Mouse (Mus musculus) urinary bladder, postnatal 36 days (tissue): Measurements from ENCODE around the gene Hdc.

Source experiments
- DNase-seq, 2 experiments: peaks; one replicate each; pipeline ENCODE4 v3.0.0; 2022; ENCODE audit warnings: low spot score in 2 of 2, mixed read lengths in 1 of 2

Hdc gene

DNA sequence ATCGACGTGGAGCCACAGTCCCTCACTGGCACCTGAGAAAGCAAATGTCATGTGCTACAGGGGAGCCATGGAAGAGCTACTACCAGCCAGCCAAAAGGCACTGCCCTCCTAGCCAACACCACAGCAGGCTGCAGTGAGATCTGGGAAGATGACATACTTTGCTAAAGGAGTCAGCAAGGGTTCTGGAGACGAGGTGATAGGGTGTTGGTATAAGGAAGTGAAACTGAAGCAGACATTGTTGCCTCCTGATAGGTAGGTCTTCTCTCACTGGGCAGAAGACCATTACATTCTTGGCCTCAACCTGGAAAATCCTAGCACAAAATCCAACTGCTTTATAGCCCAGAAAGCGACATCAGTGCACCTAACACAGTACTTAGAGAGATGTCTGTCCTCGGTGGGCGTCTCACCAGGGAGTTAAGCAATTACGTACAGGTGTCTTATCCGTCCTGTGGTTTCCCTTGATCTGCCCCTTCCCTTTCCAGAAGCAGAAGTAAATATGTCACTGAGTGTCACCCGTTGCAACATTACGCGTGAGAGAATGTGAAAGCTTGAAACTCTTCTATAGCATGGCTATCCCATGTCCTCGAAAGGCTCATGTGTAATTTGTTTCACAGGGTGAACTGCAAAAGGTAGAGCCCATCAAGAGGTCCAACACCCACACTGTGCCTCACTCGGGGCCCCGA, 17.0 kb downstream of the Hdc start:
- no peak for DNase-seq

DNA sequence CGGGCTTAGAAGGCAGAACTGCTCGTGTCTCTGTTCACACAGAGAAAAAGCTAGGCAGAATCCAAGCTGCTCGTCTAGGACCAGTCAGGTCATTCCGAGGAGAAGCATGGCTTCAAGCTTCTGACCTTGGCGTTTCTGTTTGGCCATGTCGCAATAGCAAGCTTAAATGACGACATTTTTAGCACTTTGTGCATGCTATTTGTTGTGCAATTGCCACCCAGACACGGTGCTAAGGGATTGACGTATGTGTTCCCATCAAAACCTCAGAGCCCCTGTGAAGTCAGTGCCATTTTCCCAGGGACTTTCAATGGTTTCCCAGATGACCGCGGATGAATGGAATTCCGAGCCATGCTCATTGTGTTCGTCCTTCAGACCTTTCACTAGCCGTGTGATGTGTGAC, 18.6 kb downstream of the Hdc start:
- DNase-seq: no peak

DNA sequence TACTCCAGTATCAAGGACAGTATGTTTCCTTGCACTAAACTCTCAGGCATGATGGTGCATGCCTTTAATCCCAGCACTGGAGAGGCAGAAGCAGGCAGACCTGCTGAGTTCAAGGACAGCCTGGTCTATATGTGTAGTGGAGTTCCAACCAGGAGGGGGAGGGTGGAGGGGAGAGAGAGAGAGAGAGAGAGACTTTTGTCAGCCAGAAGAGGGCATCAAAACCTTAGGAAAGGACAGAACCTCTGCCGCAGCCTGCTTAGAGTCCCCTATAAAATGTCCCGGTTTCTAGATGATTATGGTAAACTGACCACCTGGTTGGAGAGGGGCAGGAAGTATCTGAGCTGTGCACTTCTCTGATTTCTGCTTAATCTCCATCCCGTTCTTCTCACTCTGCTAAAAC, 20.1 kb downstream of the Hdc start:
- DNase-seq: no peak

DNA sequence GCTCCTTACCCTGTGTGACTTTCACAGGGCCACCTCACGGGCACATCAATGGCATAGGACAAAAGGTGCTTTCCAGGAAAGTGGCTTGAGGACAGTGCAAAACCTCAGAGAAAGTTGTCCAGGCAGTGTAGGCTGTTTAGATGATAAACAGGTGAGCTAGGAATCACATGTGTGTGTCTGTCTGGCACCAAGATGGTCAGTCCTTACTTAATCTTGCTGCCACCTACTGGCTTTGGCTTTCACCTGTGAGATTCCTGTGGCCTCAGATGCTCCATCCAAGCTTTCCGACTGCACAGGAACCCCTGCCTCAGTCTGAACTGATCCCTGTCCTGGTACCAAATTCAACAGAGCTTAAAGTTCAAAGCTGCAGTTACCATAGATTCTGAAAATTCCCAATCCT, 20.7 kb downstream of the Hdc start:
- DNase-seq: no peak

DNA sequence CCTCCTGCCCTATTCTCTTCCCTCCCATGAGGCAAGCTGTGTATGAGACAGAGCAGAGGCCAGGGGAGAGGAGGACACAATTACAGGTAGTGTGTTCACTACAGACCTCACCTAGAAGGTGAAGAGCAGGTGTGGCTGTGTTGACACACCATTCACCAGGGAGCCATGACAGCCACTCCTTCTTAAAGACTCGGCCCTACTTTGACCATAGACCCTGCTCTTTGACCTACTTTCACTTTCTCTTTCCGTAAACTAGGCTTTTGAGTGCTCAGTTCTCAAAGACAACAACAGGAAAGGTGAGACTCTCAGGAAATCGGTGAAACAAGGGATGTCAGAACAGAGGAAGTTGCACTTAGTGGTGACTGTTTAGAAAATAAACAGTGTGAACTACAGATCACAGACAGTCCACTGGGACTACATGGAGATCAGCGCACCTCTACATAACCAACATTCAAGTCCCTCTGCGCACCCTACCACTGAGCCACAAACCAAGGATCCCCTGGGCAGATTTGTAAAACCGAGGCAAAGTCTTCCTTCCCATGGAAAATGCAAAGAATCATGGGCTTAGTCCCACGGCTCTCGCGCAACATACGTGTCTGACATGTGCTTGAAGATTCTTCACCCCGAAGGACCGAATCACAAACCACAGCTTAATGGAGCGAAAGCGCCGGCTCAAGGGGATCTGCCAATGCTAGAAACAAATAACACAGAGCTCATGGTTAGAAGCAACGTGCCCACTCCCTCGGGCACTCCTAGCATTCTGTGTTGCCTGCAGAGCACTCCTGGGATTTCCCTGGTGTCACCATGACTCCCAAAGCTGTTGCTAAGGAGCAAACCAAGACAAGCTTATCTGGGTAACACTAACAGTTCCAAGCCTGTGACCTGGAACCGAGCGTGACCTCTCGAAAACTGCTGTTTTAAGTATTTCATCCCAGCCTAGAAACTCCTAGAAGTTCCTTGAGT, 21.5 kb downstream of the Hdc start:
- no peak for DNase-seq

DNA sequence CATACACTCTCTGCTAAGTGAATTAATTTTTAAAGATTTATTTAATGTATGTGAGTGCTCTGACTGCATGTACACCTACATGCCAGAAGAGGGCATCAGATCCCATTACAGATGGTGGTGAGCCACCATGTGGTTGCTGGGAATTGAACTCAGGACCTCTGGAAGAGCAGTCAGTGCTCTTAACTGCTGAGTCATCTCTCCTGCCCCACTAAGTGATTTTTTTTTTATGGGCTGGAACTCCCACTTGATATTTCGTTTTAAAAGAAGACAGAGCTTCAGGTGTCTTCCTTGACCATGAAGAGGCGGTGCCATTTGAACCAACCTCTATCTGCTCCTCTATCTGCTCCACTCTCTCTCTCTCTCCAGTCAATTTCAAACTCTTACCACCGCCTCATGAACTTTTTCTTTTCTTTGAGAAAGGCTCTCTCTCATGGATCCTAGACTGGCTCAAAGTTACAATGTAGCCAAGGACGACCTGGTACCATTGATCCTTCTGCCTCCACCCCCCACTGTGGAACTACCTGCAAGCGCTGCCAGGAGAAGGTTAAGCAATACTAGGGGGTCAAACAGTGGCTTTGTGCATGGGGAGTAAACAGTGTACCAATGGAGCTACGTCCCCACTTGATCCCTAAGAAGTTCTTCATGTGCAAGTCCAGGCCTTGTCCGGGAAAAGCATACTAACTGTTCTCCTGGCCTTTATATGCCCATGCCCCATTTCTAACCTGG, 22.6 kb downstream of the Hdc start:
- no peak for DNase-seq

DNA sequence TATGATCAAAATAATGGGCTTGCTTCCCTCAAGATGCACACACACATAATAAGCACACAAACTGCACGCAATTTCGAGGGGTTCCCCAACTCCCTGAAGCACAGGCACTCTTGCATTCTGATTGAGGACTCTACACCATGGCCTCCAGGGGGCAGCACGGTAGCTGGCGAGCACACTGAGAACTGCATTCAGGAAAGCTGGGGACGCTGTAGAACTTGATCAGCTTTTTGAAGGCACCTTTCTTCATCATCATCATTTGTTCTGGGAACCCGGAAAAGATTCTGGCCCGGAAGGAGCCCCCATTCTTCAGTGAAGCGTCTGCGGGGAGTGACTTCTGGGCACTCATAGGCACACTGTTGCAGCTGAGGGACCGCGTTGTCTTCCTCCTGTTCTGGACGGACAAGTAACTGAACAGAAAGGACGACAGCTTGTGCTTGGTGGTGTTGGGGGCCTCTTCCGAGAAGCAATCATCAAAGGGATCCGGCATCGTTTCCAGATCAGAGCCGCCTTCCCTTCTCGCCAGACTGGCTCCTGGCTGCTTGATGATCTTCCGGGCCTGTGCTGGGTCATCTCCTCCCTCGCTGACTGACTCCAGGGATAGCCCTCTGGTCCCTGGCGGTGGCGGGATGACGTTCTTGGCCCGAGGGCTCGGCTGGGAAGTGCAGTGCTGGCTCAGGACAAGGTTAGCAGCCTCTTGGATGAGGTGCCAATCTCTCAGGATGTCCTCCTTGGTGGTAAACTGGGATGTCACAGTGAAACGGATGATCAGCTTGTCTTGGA, 25.1 kb downstream of the Hdc start:
- DNase-seq: peak; percentile 57 to 58

DNA sequence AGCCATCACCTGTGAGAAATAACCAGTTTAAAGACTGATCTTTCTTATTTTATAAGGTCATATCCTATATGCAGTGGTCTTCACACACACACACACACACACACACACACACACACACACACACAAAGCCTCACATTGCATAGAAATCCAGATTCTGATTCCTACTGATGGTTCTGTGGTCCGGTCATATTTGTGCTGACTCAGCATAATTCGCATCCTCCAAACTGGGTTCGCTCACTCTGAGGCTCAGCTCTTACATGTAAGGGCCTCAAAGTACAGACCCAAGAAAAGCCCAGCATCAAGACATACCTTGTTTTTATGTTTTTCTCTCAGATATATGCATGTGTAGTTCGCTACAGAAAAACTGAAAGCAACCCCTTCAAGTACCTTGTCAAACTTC, 27.8 kb downstream of the Hdc start:
- DNase-seq: no peak

DNA sequence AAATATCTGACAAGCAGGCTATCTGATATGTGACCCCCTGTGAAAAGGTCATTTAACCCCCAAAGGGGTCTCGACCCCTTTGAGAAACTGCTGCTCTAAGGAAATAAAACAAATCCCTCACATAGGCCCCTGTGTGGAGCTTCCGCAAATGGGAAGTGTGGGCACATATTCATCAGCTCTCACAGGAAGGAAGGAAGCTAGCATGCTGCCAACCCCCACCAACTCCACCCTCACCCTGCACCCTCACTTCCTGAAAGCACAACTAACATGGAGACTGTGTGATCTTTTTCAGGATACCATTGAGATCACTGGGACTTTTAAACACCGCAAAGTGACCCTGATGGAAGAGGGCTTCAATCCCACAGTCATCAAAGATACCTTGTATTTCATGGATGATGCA, 31.6 kb downstream of the Hdc start:
- no peak for DNase-seq

DNA sequence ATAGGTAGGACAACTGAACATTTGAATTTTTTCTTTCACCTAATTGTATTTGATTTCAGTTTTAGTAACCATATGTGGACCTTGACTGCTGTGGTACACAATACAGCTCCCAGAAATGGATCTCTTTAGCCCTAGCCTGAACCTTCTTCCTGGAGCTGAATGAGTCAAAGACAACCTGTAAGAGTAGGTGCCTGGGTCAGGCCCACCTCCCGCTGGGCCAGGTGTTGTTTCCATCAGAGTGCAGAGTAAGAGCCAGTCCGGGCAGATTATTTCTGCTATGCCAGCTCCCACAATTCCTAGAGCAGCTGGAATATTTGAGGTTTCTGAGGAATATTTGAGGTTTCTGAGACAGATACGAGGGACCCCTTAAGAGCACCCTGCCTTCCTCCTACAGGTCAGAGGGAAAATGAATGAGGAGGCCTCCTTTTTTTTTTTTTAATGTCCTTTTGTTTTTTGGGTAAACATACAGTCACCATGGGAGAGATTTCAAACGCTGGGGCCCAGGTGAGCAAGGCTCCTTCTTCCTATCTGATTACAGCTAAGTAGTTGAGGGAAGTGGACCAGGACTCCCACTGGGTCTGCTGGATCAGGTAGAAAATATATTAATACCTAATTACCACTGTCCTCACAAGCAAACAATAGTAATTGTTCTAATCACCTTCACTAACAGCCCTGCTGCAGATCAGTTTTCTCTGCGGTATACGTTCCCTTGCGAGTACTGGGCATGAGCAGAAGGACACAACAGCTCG, 34.3 kb downstream of the Hdc start:
- no peak for DNase-seq

DNA sequence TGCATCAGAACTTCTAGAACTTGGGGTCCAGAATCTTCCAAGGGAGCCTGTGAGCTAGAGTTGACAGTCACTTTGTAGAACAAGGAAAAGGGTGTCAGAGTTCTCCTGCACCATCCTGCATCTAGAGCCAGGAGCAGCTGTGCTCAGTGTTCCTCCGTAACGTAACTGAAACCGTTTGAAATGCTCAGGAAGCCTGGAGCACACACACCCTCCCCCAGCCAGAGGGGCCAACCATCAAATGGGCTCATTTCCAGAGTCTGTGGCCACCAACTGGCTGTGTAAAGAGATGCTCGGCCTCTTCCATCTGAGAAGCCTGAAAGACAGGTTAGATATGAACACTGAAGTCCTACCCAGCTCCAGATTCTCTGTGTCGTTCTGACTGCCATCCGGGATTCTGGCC, 35.1 kb downstream of the Hdc start:
- DNase-seq: no peak

DNA sequence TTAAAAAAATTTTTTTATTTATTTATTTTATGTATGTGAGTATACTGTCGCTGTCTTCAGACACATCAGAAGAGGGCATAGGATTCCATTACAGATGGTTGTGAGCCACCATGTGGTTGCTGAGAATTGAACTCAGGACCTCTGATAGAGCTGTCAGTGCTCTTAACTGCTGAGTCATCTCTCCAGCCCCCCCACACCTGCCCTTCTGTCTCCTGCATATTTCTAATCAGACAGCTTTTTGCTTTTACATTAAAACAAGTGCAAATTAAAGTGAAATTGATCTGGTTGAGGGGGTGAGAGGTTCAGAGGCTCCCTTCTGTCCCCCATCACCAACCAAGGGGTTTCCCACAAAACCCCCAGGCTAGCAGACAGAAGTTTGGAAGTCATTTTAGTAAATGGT, 39.8 kb downstream of the Hdc start:
- DNase-seq: no peak

DNA sequence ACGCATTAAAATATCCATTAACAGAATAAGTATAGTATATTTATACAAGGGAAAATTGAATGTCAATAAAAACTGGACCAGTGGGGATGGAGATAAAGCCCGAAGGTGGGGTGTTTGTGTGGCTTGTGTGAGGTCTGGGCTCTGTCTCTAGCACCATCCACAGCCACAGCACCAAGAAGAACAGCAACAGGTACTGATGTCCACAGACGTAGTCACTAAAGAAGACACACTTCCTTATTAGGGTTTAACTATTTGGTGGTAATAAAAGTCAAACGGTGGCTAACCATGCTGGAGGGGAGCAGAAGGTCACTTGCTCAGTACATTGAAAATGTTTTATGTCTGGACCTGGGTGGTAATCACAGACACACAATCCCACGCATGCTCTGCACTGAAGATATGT, 41.7 kb downstream of the Hdc start:
- DNase-seq: no peak

DNA sequence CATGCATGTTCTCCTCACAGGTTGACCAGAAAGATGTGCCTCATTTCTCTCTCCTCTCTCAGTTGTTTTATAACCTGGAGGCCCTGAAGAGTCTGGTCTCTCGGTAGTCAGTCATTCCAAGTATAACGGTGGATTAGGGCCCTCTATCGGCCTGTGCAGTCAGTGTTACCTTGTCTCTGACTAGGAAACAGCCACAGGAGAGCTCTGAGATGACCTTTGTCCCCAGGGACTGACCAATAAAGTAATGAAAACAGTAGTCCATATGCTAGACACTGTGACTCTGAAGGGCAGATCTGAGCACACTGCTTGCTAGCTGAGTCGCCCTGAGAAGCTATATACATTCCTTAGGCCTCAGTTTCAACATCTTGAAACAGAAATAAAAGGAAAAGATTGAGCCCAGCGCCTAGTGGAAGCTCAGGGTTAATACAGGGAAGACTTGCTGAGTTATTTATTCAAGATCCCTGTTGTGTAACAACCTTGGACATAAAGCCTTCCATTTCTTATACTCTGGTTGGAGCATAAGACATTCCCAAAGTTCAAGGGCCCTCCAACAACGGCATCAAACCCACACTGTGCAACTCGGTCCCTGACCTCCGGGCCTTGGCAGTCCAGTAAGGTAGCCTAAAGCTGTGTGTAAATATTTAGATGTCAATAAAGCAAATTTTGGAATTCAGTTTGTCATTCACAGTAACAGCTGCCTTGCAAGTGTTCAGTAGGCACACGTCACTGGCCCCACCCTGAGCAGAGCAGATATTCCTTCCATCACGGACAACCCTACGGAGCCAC, 43.5 kb downstream of the Hdc start:
- DNase-seq: no peak

DNA sequence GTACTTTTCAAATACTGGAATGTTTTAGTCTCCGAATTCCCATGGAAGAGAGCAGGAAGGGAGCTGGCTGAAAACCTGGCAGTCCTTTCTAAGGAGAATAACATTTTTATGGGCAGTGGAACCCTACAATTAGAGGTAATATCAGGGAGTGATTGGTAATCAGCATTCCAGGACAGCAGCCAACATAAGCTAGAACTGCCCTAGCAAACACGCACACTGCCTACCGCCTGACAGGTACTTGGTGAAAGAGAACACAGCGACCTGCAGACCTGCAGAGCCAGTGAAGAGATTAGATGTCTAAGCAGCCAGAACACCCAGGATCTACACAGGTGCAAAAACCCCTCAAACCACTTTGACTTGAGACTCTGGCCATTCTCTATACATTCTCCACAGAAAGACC, 46.4 kb downstream of the Hdc start:
- no peak for DNase-seq

DNA sequence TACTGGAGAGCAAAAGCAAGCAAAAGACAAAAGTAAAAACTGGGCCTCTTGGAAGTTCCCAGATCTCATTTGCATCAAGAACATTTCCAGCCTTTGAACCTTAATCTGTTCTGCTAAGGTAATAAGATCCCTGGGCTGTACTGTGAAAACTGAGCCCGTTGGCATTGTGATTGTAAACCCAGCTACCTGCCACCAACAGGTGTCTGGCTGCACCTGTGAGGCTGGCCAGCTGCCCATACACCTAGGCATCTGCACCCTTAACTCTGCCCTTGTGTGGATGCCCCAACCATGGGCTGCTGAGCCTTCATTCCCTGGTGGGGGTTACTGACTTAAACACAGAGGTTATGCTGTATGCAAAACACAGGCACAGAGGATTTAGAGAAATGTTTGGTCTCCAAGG, 46.9 kb downstream of the Hdc start:
- DNase-seq: no peak

DNA sequence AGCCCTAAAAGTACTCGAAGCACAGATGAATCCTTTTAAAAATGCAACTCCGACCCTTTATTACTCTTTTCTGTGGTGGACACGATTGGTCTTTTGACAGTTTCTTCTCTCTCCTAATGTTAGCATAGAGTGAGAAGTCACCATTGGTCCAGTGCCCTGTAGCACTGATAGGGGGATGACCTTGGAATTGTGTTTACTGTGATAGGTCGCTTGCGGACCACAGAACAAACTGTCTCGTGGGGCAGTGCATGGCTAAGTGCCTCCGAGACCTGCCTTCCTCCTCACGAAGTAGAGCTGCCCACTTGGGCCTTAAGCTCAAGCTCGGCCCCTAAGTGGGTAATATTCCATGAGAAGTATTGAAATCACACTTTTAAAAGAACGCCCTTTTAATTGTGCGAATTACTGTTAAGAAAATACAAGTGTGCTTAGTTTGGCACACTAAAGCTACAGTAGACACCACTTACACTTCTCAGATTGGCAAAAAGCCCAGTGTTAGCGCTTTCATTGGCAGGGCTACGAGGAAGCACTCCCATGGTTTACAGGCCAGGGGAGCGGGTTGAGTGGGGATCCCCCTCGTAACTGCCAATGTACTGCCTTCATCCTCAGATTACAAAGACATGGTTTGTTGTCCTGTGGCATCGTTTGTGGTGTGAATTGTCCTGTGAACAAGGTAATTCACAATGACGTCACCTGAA, 55.5 kb downstream of the Hdc start:
- no peak for DNase-seq

DNA sequence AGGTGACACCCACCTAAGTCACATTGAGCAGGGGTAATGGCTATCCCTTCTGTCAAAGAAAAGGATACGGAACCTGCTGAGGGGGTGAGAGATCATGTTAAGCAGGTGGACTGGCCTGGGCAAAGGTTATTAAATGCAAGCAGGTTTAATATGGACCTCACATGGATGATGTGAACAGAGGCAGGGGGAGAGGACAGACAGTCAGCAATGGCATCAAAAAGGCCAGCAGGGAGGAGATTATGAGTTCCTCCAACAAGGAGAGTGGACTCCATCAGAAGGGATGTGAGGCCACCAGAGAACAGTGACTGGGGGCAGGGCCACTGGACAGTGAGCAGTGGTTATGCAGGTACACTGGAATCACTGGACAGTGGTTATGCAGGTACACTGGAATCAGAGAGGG, 59.0 kb downstream of the Hdc start:
- no peak for DNase-seq

DNA sequence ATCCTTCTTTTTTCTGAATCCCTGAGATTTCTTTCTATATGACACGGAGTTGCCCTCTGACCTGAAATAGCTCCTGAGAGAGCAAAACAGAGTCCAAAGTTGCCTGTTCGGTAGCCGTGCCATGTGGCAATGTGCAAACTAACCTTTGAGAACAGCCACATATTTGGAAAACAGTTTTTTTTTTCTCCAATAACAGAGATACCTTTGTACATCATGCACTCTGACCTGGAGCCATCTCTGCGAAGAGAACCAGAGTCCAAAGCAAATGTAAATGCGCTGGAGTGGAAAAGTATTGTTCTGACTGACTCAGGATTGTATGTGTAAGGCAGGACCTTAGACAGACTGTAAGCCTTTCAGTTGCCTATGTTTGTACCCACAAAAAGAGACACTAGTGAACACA, 63.6 kb downstream of the Hdc start:
- no peak for DNase-seq

DNA sequence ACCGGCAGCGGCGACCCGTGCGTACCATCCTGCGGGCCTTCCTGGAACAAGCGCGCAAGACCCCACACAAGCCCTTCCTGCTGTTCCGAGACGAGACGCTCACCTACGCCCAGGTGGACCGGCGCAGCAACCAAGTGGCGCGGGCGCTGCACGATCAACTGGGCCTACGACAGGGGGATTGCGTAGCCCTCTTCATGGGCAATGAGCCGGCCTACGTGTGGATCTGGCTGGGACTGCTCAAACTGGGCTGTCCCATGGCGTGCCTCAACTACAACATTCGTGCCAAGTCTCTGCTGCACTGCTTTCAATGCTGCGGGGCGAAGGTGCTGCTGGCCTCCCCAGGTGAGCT, 65.8 kb downstream of the Hdc start:
- DNase-seq: no peak
